Mouse (Mus musculus) adrenal gland, adult 8-10 months (tissue): Measurements from ENCODE around the gene Espl1. TPM values are rescaled to one million over a fixed set of nuclear protein-coding genes. Genes with fewer than 3 reads are reported as not detected.

ENCODE experiments used
- total RNA-seq, 4 experiments: library from RNA; stranded (reverse); gene quantifications; 2 replicates each; pipeline ENCODE4 v1.2.4; 2022

Gene Espl1
- total RNA-seq, 4 experiments from 2014 or later, result 1.4 to 5.3 (median 2.3) TPM

Other genes starting within 250 kb of the Espl1 start
- 100 to 1,000 TPM; 232 to 294 (median 272) TPM for gene Eif4b, start 222.5 kb upstream of the Espl1 start, total RNA-seq
- 100 to 1,000 TPM in 2 of 4 experiments, 10 to 100 TPM in 2; 77.5 to 129 (median 107) TPM for gene Tns2, start 195.9 kb upstream of the Espl1 start, total RNA-seq
- 10 to 100 TPM; 46.6 to 70.4 (median 57.7) TPM for gene Spryd3, start 160.0 kb upstream of the Espl1 start, total RNA-seq
- 10 to 100 TPM; 37.0 to 63.8 (median 49.2) TPM for gene Igfbp6, start 151.9 kb upstream of the Espl1 start, total RNA-seq
- gene Soat2, start 145.7 kb upstream of the Espl1 start, total RNA-seq, result under 1 TPM; 0.15 to 0.43 (median 0.26) TPM
- 100 to 1,000 TPM in 1 of 4 experiments, 10 to 100 TPM in 3; 61.9 to 108 (median 86.0) TPM for gene Zfp740, start 93.0 kb upstream of the Espl1 start, total RNA-seq
- 10 to 100 TPM; 71.3 to 85.0 (median 75.5) TPM for gene Csad, start 91.5 kb upstream of the Espl1 start, total RNA-seq
- 1 to 10 TPM; 2.7 to 7.9 (median 5.4) TPM for gene Itgb7, start 64.3 kb upstream of the Espl1 start, total RNA-seq
- 10 to 100 TPM; 19.9 to 43.0 (median 34.4) TPM for gene Rarg, start 38.7 kb upstream of the Espl1 start, total RNA-seq
- gene Gm9918, start 25.7 kb upstream of the Espl1 start, total RNA-seq, result under 1 TPM in 2 of 4 experiments, not detected in 2; 0.24 to 0.31 TPM
- 10 to 100 TPM; 37.1 to 45.4 (median 39.5) TPM for gene Mfsd5, start 16.8 kb upstream of the Espl1 start, total RNA-seq
- gene Pfdn5, start 29.9 kb downstream of the Espl1 start, total RNA-seq, result 100 to 1,000 TPM; 440 to 517 (median 466) TPM
- 10 to 100 TPM; 65.4 to 96.8 (median 89.3) TPM for gene Myg1, start 35.4 kb downstream of the Espl1 start, total RNA-seq
- 10 to 100 TPM; 15.6 to 31.6 (median 21.4) TPM for gene Aaas, start 54.5 kb downstream of the Espl1 start, total RNA-seq
- gene Sp7, start 70.9 kb downstream of the Espl1 start, total RNA-seq, result under 1 TPM; 0.17 to 0.48 (median 0.33) TPM
- gene Sp1, start 109.9 kb downstream of the Espl1 start, total RNA-seq, result 10 to 100 TPM; 75.8 to 97.0 (median 91.9) TPM
- gene Amhr2, start 149.1 kb downstream of the Espl1 start, total RNA-seq, result 1 to 10 TPM; 1.1 to 1.9 (median 1.6) TPM
- gene Prr13, start 162.8 kb downstream of the Espl1 start, total RNA-seq, result 100 to 1,000 TPM in 2 of 4 experiments, 10 to 100 TPM in 2; 71.8 to 170 (median 96.4) TPM
- 100 to 1,000 TPM; 594 to 678 (median 630) TPM for gene Pcbp2, start 174.3 kb downstream of the Espl1 start, total RNA-seq
- gene Gm10337, start 207.5 kb downstream of the Espl1 start, total RNA-seq, result 1 to 10 TPM in 3 of 4 experiments, not detected in 1; 3.5 to 9.2 (median 8.3) TPM
- gene Map3k12, start 220.8 kb downstream of the Espl1 start, total RNA-seq, result 10 to 100 TPM in 3 of 4 experiments, 1 to 10 TPM in 1; 9.5 to 27.1 (median 18.0) TPM
- 10 to 100 TPM; 31.9 to 50.7 (median 41.9) TPM for gene Tarbp2, start 221.9 kb downstream of the Espl1 start, total RNA-seq
- 10 to 100 TPM in 1 of 4 experiments, 1 to 10 TPM in 3; 1.0 to 13.3 (median 5.6) TPM for gene Npff, start 228.7 kb downstream of the Espl1 start, total RNA-seq